11 mouse cellular contexts compared by ENCODE assay signal in the genomic region with DNA sequence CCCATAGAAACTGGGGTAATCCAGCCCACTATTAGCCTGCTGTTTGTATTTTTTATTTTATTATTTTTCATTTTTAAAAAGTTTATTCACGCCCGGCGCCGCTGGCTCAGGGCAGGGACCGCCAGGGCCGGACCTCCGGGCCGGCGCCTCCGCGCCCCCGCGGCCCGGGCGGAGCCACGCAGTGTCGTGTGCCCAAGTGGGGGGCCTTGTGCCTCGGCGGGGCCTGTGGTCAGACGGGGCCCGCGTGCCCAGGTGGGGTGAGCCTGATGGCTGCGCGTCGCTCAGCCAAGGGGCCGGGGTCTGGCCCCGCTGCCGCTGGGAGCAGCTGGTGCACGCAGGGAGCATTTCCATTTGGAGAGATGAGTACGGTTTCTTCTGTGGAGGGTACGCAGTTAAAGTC.
"Had no signal": no experiment of that assay in that cellular context is flagged by ENCODE, and none has a peak within 500 bp of the region (broad histone marks: within the 10 kb centered on the region; RNA-seq: fewer than 3 reads in every experiment).

No protein-coding gene starts in this region.

- DNase-seq: kidney, adult 11 months; kidney, adult 9 months; kidney, postnatal 36 days; layer of hippocampus, adult 9-11 months; layer of hippocampus, postnatal 36 days; midbrain, embryonic 14.5 days had no signal

- H3K27ac ChIP-seq: limb, embryonic 15.5 days; liver, embryonic 12.5 days; neural tube, embryonic 15.5 days; stomach, postnatal 0 days had no signal

- H3K27me3 ChIP-seq: limb, embryonic 15.5 days; liver, embryonic 12.5 days; neural tube, embryonic 15.5 days had no signal

- H3K4me2 ChIP-seq: limb, embryonic 15.5 days; liver, embryonic 12.5 days; neural tube, embryonic 15.5 days had no signal

- H3K4me3 ChIP-seq: limb, embryonic 15.5 days; liver, embryonic 12.5 days; myocyte; neural tube, embryonic 15.5 days had no signal

- H3K36me3 ChIP-seq: limb, embryonic 15.5 days; liver, embryonic 12.5 days; neural tube, embryonic 15.5 days had no signal

- H3K9me3 ChIP-seq: limb, embryonic 15.5 days; liver, embryonic 12.5 days; neural tube, embryonic 15.5 days had no signal

- H3K9ac ChIP-seq: limb, embryonic 15.5 days; liver, embryonic 12.5 days; neural tube, embryonic 15.5 days had no signal

- H3K4me1 ChIP-seq: limb, embryonic 15.5 days; liver, embryonic 12.5 days; neural tube, embryonic 15.5 days had no signal

- ATAC-seq: liver, embryonic 12.5 days had no signal
